Mouse (Mus musculus): Measurements from ENCODE around the gene Maco1. TPM values are rescaled to one million over a fixed set of nuclear protein-coding genes. Genes with fewer than 3 reads are reported as not detected.
A peak's percentile ranks its signal among the peaks of the same experiment; 100 is the strongest.
"Not testable (repeated sequence)": the region's sequence is repeated elsewhere in the genome, so short reads cannot be mapped to it uniquely, and the experiment has no call there.

Gene Maco1
- polyA plus RNA-seq, 2 experiments from 2014 or later = 4.2 to 7.1 TPM

- no peak for ATAC-seq
These were observed 39.5 kb downstream of the Maco1 start for GRCm38 (mm10) chr4:134813406-134814228.

DNA sequence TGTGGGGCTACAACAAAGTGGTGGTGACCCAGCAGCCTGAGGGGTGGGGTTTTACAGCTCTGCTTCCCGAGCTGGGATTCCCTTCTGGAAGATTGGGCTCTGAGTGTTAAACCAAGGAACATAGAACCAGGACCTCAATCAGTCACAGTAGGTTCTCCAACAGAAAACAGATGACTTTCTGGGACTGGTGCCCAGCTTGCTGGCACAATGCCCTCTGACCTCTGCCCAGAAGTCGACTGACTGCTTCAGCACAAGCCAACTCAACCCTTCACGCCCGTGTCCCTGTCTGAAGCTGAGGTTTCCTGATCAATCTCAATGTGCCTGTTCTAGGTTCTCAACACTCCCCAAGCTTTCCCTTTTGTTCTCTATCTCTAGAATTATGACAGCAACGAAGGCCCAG lies 48.4 kb downstream of the Maco1 start:
- no peak for ATAC-seq

GRCm38 (mm10) chr4:134802765-134803164 lies 50.4 kb downstream of the Maco1 start:
- no peak for ATAC-seq

GRCm38 (mm10) chr4:134802155-134802554 lies 51.0 kb downstream of the Maco1 start:
- no peak for ATAC-seq

DNA sequence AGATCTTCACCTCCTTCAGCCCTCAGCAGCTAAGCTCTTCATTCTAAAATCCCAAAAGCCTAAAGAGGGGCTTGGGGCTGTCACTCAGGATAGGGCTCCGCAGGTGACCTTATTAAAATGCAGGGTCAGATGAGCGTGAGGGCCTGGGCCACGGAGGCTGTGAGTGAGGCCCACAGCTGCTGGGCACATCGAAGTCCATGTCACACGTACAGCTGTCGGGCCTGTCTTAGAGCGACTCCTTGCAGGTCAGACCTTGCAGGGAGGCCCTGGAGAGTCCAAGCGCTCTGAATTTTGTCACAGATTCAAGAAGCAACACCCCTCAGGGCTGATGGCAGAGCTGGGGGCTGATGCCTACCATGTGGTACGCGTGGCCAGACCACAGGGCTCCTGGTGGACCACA lies 52.5 kb downstream of the Maco1 start:
- ATAC-seq = no peak

GRCm38 (mm10) chr4:134800098-134800497 lies 53.0 kb downstream of the Maco1 start:
- no peak for ATAC-seq

GRCm38 (mm10) chr4:134799272-134799671 lies 53.9 kb downstream of the Maco1 start:
- ATAC-seq = peak; percentile 20

DNA sequence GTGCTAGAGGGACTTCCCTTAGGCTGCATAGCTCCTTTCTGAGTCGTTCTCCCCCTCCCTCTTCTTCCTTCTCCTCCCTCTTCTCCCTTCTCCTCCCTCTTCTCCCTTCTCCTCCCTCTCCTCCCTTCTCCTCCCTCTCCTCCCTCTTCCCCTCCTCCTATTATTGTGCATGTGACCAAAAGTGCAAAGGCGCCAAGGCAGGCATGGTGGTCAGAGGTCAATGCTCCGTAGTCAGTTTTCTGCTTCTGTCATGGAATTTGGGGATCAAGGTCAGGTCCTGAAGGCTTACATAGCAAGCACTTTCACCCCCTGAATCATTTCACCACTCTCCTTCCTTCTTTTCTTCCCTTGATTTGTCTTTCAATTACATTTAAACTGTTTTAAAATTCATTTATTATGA lies 54.3 kb downstream of the Maco1 start:
- ATAC-seq = no peak

- no peak for ATAC-seq
These were observed 55.5 kb downstream of the Maco1 start for GRCm38 (mm10) chr4:134797621-134798020.

- ATAC-seq = peak; percentile 88
These were observed 56.4 kb downstream of the Maco1 start for GRCm38 (mm10) chr4:134796581-134797361.

DNA sequence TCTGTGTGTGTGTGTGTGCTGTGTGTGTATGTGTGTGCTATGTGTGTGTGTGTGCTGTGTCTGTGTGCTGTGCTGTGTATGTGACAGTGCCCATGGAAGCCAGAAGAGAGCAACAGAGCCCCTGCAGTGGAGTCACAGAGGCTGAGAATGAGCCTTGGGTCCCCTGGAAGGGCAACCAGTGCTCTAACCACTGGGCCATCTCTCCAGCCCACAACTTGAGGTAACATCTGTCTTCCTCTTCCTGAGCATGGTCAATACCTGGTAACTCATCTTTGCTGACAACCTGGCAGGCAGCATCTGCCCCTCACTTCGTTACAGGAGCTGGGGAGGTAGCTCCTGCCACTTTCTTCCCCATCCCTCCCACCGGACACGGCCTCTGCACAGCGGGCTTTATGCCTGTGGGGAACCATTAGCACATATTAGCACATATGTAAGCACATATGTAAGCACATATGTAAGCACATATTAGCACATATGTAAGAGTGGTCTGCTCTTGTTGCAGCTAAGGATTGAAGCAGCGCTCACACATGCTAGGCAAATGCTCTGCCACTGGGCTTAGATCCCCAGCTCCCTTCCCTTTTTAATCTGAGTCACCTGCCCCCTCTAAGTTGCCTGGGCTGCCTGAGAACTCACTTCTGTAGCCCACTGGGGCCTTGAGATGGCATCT lies 57.2 kb downstream of the Maco1 start:
- peak; percentile 22 for ATAC-seq

GRCm38 (mm10) chr4:134794959-134795358 lies 58.2 kb downstream of the Maco1 start:
- not testable (repeated sequence) for ATAC-seq

- ATAC-seq = no peak
These were observed 59.8 kb downstream of the Maco1 start for GRCm38 (mm10) chr4:134793213-134793956.

GRCm38 (mm10) chr4:134791731-134792130 lies 61.4 kb downstream of the Maco1 start:
- no peak for ATAC-seq

DNA sequence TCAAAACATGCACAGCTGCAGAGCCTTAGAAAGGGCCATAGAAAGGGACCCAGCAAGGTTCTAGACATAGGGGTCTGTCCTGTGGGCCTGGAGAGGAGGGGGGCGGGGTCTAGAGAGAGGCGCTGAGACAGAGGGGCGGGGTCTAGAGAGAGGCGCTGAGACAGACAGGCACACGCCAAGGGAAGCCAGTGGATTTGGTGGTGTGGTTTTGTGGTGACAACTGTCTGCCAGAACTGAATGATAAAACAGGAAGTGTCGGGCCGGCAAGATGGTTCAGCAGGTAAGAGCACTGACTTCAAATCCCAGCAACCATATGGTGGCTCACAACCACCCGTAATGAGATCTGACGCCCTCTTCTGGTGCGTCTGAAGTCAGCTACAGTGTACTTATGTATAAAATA lies 66.2 kb downstream of the Maco1 start:
- ATAC-seq = peak; percentile 99

GRCm38 (mm10) chr4:134784701-134785100 lies 68.4 kb downstream of the Maco1 start:
- no peak for ATAC-seq

GRCm38 (mm10) chr4:134779136-134779934 lies 73.8 kb downstream of the Maco1 start:
- ATAC-seq = no peak

DNA sequence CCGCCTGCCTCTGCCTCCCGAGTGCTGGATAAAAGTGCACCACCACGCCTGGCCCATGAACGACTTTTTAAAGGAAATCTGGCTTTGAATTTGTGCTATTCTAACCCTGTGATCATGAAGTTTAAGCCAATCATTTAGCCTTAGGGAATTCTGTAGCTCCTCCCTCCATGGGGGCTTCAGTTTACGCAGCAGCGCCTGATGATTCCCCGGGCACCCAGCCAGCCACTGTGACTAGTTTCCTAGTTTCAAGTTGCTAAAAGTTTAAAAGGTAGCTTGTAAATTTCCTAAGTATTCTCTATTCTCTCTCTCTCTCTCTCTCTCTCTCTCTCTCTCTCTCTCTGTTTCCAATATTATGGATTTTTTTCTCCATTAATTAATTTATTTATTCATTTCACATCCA lies 76.9 kb downstream of the Maco1 start:
- no peak for ATAC-seq

DNA sequence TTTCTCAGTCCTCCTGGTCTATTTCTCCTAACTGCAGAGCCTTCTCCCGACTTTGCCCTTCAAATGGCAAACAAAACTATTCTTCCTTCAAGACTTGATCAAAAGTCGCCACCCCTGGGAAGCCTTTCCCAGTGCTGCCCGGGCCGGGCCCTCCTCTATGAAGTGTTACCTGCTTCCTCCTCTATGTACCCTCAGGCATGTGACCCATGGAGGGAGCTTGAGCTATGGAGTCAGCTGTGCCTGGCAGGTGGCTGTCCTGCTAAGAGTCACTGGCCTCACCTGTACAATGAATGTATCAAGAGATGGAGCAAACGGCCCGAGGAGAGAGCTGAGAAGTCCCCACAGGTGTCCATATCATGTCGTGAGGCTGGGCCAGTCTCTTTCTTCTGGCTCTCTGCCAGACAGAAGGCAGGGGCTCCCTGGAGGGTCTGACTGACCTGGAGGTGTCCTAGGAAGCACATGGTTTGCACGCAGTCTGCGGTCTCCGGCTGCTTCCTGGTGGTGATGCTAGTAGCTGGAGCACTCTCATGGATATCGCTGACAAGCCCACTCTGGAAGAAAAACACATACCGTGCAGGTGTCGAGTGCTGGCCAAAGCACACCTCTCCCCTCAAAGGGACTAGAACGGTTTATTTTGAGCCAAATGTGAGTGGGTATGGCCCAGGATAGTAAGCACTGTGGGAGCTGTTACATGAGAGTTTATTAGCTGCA lies 77.8 kb downstream of the Maco1 start:
- ATAC-seq = no peak

GRCm38 (mm10) chr4:134774126-134774525 lies 79.0 kb downstream of the Maco1 start:
- ATAC-seq = no peak

Data from CD4-positive, CD25-positive, alpha-beta regulatory T cell, adult 4 months (primary cell).